Mouse (Mus musculus) heart, embryonic 11.5 days (tissue): ENCODE data around the gene Fam221b. TPM values are rescaled to one million over a fixed set of nuclear protein-coding genes. Genes with fewer than 3 reads are reported as not detected.

Experiments used
- ATAC-seq: fragments of 200-750 bp; cut with Nextera tagmentation; replicated peaks from 2 replicates; pipeline ENCODE4 v1.8.0; 2017; ENCODE audit warnings: moderate library complexity; ENCODE audit not compliant: insufficient number of reproducible peaks, low FRiP score, low TSS enrichment
- H3K27ac ChIP-seq: fragments of 300-500 bp; sonication (generic); 2 replicates; pipeline ENCODE4 v1.5.1; 2014; ENCODE audit warnings: mild to moderate bottlenecking, low read depth, low read length
- H3K27me3 ChIP-seq: fragments of 300-500 bp; sonication (generic); 2 replicates; pipeline ENCODE4 v1.6.1; 2014; ENCODE audit warnings: mild to moderate bottlenecking, low read length, mixed read lengths; ENCODE audit not compliant: control insufficient read depth, insufficient read depth
- H3K36me3 ChIP-seq: fragments of 300-500 bp; sonication (generic); 2 replicates; pipeline ENCODE4 v1.6.1; 2014; ENCODE audit warnings: mild to moderate bottlenecking, low read length, moderate library complexity, mixed read lengths; ENCODE audit not compliant: control insufficient read depth, insufficient read depth
- H3K4me1 ChIP-seq: fragments of 300-500 bp; sonication (generic); 2 replicates; pipeline ENCODE4 v1.6.1; 2014; ENCODE audit warnings: low read length; ENCODE audit not compliant: control insufficient read depth, insufficient read depth
- H3K4me2 ChIP-seq: fragments of 300-500 bp; sonication (generic); 2 replicates; pipeline ENCODE4 v1.6.1; 2014; ENCODE audit warnings: mild to moderate bottlenecking, moderate library complexity
- H3K4me3 ChIP-seq: fragments of 300-500 bp; sonication (generic); 2 replicates; pipeline ENCODE4 v1.5.1; 2014; ENCODE audit warnings: low read depth, low read length
- H3K9ac ChIP-seq: fragments of 300-500 bp; sonication (generic); 2 replicates; pipeline ENCODE4 v1.6.1; 2014; ENCODE audit warnings: mild to moderate bottlenecking, low read depth, low read length, moderate library complexity
- H3K9me3 ChIP-seq: fragments of 300-500 bp; sonication (generic); replicated peaks from 2 replicates; pipeline ENCODE4 v1.6.1; 2016; ENCODE audit warnings: low read length; ENCODE audit not compliant: control insufficient read depth
- WGBS: fragments of 180-500 bp; shearing (Covaris S2); extraction: QIAGEN DNeasy Blood & Tissue Kit; methylation state at CpG from one replicate; pipeline ENCODE4 v1.1.7; 2014; ENCODE audit not compliant: insufficient replicate concordance; 5-methylcytosine and 5-hydroxymethylcytosine counted together
- polyA plus RNA-seq: library from polyadenylated mRNA; unstranded; fragments of >200 nt; fragmentation: Nextera tagmentation; extraction: Ambion mirVana; gene quantifications from 2 replicates; pipeline ENCODE4 v1.2.1, GENCODE M21; 2014

Gene Fam221b
- 3.4 and 3.9 TPM in 2 replicates for polyA plus RNA-seq

GRCm38 (mm10) chr4:43668782-43669427 lies at the start of gene Fam221b, which contains the start of gene Tmem8b:
Gene Fam221b (minus strand): TSS chr4:43669145.
Gene Tmem8b (plus strand): TSS chr4:43668971.
- WGBS: 3% methylated on average over 41 of the region's 41 CpGs

DNA sequence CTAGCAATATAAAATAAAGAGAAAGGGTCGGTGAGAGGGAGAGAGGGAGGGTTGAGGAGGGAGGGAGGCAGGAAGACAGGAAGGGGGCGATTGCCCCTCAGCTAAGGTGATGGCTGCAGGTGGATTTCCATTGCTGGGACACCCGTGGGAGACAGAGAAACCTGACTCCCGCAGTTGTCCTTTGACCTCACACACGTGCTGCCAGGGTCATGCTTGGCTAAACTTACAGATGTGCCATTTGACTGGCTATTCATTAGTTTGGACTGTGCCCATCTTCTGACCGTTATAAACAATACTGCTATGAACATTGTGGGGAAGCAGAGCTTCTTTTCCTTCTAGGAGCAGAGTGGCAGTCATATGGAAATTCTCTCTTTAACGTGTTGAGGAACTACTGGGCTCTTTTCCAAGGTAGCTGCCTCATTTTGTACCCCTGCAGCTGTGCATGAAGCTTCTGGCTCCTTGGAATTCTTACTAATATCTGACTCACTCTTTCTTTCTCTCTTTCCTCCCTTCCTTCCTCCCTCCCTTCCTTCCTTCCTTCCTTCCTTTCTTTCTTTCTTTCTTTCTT lies 44.8 kb upstream of the Fam221b start:
- ATAC-seq: no peak
- WGBS: 48% methylated on average over 7 of the region's 7 CpGs
- no peak overlapping the region for H3K4me2 ChIP-seq
- no peak overlapping the region for H3K9ac ChIP-seq
- no peaks in the 10 kb centered on the region for H3K9me3 ChIP-seq
- no peaks in the 10 kb centered on the region for H3K27me3 ChIP-seq
- H3K27ac ChIP-seq: no peak overlapping the region
- H3K36me3 ChIP-seq: no peaks in the 10 kb centered on the region
- no peak overlapping the region for H3K4me3 ChIP-seq
- 0 out of 2 replicates have a peak, but pooled peaks cover 4% of the 10 kb centered on the region for H3K4me1 ChIP-seq

More at GRCm38 (mm10) chr4:43668782-43669427, at the start of gene Fam221b, which contains the start of gene Tmem8b:
- peak within 1 kb of the TSS; percentile 77 for H3K9ac ChIP-seq
- H3K4me2 ChIP-seq: peak within 1 kb of the TSS; percentile 91
- no peaks in the 10 kb centered on the region for H3K36me3 ChIP-seq
- H3K27ac ChIP-seq: peak within 1 kb of the TSS; percentile 17; the same call in 1 of the 2 replicates
- no peaks in the 10 kb centered on the region for H3K9me3 ChIP-seq
- H3K27me3 ChIP-seq: peaks cover 26% of the 10 kb centered on the region
- ATAC-seq: peak; percentile 86
- H3K4me1 ChIP-seq: peaks cover 9% of the 10 kb centered on the region
- peak within 1 kb of the TSS; percentile 73 for H3K4me3 ChIP-seq

GRCm38 (mm10) chr4:43711821-43712220 lies 42.9 kb upstream of the Fam221b start:
- Histone ChIP-seq H3K27me3 (no peaks in the 10 kb centered on the region), H3K4me1 (0 out of 2 replicates have a peak, but pooled peaks cover 4% of the 10 kb centered on the region), H3K36me3 (no peaks in the 10 kb centered on the region), H3K4me2 (peak overlapping the region; percentile 33; the same call in 1 of the 2 replicates), H3K9me3 (no peaks in the 10 kb centered on the region), H3K4me3 (no peak overlapping the region), H3K27ac (no peak overlapping the region), H3K9ac (no peak overlapping the region)
- ATAC-seq: no peak
- WGBS: 4% methylated on average over 2 of the region's 2 CpGs

DNA sequence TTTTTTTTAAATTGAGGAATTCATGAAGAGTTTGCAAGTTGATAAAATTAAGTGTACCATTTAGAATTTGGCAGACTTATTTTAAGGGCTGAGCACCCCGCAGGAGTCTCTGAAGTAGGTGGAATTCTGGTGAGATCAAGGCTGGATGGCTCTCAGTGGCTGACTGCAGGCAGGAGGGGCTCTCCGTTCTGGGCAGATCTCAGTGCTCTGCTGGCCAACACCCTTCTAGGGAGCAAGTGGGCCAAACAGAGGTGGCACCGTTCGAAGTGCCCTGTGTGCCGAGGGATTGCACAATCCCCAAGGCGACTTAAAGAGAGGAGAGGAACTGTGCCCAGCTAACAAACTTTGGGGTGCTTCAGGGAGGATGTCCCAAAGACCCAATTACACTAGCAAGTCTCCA lies 40.9 kb upstream of the Fam221b start, which contains the start of gene Olfr71:
TSS of gene Olfr71 (minus strand) at position 387 of the 400 bp plus-strand sequence.
- H3K4me3 ChIP-seq: no peak within 1 kb of the TSS
- no peaks in the 10 kb centered on the region for H3K27me3 ChIP-seq
- H3K4me1 ChIP-seq: 0 out of 2 replicates have a peak, but pooled peaks cover 4% of the 10 kb centered on the region
- no peak within 1 kb of the TSS for H3K27ac ChIP-seq
- H3K9ac ChIP-seq: no peak within 1 kb of the TSS
- H3K4me2 ChIP-seq: no peak within 1 kb of the TSS
- 69% methylated on average over 6 of the region's 6 CpGs for WGBS
- no peaks in the 10 kb centered on the region for H3K9me3 ChIP-seq
- no peak for ATAC-seq
- H3K36me3 ChIP-seq: no peaks in the 10 kb centered on the region

DNA sequence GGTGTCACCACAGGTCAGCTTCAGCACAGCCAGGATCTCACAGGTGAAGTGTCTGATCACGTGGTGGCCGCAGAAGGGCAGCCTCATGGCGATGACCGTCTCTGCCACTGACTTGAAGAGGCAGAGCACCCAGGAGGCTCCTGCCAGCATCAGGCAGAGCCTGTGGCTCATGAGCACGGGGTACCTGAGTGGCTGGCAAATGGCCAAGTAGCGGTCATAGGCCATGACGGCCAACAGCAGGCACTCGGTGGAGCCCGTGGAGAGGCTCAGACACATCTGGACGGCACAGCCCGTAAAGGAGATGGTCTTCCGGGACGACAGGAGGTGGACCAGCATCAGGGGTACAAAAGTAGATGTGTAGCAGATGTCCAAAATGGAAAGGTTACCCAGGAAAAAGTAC lies 37.0 kb upstream of the Fam221b start:
- Histone ChIP-seq H3K27me3 (no peaks in the 10 kb centered on the region), H3K27ac (no peak overlapping the region), H3K4me1 (no peaks in the 10 kb centered on the region), H3K9me3 (no peaks in the 10 kb centered on the region), H3K36me3 (no peaks in the 10 kb centered on the region), H3K4me2 (no peak overlapping the region), H3K9ac (no peak overlapping the region), H3K4me3 (no peak overlapping the region)
- WGBS: 81% methylated on average over 13 of the region's 13 CpGs
- no peak for ATAC-seq

- ATAC-seq: no peak
- Histone ChIP-seq H3K9me3 (no peaks in the 10 kb centered on the region), H3K27me3 (no peaks in the 10 kb centered on the region), H3K4me2 (no peak overlapping the region), H3K27ac (no peak overlapping the region), H3K36me3 (no peaks in the 10 kb centered on the region), H3K4me3 (no peak overlapping the region), H3K9ac (no peak overlapping the region), H3K4me1 (no peaks in the 10 kb centered on the region)
- 84% methylated on average over 8 of the region's 8 CpGs for WGBS
Measured at GRCm38 (mm10) chr4:43703851-43704250, 34.9 kb upstream of the Fam221b start.

DNA sequence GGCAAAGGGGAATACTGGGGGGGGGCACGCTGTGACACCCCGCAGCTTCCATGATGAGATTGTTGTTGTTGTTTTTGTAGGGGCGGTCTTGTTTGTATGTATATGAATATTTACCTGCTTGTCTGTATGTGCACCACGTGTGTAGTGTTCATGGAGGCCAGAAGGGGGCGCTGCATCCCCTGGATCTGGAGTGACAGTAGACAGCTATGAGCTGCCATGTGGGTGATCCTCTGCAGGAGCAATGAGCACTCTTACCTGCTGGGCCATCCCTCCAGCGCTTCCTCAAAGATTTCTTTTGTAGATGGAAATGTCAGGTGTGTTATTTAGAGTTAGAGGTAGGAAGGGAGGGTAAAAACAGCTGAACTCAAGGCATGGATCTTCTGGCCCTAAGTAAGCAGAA lies 34.5 kb upstream of the Fam221b start:
- H3K4me3 ChIP-seq: no peak overlapping the region
- WGBS: 63% methylated on average over 6 of the region's 6 CpGs
- no peak for ATAC-seq
- no peaks in the 10 kb centered on the region for H3K27me3 ChIP-seq
- no peaks in the 10 kb centered on the region for H3K36me3 ChIP-seq
- H3K4me1 ChIP-seq: no peaks in the 10 kb centered on the region
- no peaks in the 10 kb centered on the region for H3K9me3 ChIP-seq
- H3K27ac ChIP-seq: no peak overlapping the region
- no peak overlapping the region for H3K4me2 ChIP-seq
- H3K9ac ChIP-seq: no peak overlapping the region

DNA sequence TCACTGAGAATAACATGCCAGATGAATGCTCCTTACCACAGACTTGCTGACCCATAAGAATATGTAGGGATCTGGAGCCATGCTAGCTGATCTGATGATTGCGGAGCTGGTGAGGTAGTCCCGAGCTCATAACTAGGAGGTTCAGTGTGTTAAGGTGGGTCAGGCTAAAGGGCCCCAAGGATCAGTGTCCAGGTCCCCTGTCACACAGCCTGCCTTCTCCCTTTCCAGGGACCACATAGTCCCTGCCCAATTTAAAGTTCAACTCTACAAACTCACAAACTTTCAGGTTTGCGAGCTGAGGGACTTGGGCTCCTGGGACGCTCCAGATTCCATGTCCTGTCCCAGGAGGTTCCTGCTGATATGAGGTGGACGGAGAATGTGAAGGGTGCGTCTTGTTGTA lies 31.8 kb upstream of the Fam221b start, which contains the start of gene Olfr70:
TSS of gene Olfr70 (minus strand) at position 101 of the 400 bp plus-strand sequence.
- no peak within 1 kb of the TSS for H3K27ac ChIP-seq
- H3K9ac ChIP-seq: no peak within 1 kb of the TSS
- H3K4me1 ChIP-seq: 0 out of 2 replicates have a peak, but pooled peaks cover 1% of the 10 kb centered on the region
- WGBS: 71% methylated on average over 6 of the region's 6 CpGs
- no peak within 1 kb of the TSS for H3K4me2 ChIP-seq
- no peaks in the 10 kb centered on the region for H3K9me3 ChIP-seq
- H3K36me3 ChIP-seq: no peaks in the 10 kb centered on the region
- no peak within 1 kb of the TSS for H3K4me3 ChIP-seq
- H3K27me3 ChIP-seq: no peaks in the 10 kb centered on the region
- no peak for ATAC-seq
